Mouse (Mus musculus) cerebellum, postnatal 14 days (tissue): ENCODE data around the gene Gm49395.

Experiments used
- DNase-seq, 2 experiments: peaks; one replicate each; pipeline ENCODE4 v3.0.0; 2021; ENCODE audit warnings: mixed read lengths in 2 of 2

Gene Gm49395

DNA sequence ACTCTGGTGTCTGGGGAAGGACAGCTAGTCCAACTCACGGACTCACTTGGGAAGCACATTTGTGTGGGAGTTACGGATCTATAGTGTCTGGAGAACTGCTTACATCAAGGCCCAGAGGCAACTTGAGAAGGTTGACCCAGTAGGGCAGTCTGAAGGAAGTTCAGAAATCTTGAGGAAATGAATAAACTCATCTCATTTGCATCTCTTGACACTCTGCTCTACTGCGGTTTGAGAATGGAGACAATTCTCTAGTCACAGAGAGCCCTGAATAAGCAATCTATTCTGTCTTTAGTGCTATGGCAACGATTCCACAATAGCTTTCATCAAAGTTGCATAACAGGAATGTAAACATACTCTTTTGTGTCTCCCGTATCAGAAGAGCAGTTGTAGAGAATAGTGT lies 4.8 kb downstream of the Gm49395 start:
- DNase-seq = no peak

DNA sequence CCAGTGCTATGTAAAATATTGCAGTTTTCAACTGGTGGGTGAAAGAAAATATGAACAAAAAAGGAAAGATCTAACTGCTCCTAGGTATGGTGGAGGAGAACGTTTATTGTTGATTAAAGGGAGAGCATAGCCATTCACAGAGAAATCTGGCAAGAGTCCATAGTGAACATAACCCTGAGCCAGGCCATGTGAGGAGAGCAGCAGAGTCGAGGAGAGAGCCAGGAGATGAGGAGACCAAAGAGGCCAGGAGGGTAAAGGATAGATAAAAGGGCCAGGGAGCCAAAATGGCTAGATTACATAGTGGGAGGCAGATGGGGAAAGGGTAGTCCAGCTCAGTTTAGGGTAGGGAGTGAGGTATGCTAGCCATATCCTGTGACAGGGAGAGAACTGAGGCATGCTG lies 5.5 kb downstream of the Gm49395 start:
- DNase-seq = peak in 1 of 2 experiments; percentile 5

DNA sequence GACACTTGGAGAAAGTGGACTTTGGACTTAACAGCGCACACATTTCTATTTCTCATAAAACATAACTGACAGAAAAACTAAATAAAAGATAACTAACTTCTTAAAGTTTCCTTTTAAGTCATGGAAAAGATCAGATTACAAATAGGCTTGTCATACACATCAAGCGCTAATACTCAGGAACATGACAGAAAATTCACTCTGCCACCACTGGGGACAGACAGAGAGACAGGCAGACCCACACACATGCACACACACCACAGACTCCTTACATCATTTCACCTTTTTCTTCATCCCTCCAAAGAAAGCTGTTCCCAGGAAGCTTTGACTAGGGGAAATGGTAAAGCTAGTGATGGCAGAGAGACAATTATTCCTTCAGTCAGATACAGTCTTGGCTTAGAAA lies 6.3 kb downstream of the Gm49395 start:
- no peak for DNase-seq

DNA sequence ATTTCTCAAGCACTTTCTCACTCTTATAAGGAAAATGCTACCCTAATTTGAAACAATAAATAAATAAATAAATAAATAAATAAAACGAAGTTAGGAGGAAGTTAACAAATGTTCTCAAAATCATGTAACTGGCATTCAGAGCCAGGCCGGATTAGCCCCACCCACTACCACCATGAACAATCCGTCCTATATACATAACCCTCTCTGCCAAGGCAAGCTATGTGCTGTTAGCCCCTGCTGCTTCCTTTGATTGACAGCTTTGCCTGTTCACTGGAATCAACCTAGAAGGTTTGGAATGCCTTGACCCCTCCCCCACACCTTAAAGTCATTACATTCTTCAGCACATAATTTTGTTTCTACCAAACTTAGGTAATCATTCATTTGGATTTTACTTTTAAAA lies 10.2 kb downstream of the Gm49395 start:
- DNase-seq = no peak

DNA sequence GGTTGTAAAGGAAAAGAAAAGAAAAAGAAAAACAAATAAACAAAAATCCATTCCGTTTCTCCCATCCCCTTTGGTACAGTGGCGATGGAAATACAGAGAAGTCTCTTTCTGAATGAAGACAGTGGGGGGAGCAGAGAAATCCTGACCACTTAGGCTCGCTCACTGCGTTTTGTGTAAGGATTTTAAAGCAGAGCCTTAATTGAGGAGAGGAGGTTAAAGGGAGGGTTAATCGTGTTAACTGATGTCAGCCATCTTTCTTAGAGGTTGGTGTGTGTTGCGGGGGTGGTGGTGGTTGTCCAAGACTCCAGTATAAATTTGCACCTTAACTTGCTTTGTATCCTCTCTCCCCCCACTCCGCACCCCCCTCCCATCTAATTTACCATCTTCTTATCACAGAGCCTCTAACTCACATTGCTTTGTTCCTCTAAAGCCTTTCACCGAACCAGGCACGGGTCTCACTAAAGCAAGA lies 10.7 kb downstream of the Gm49395 start:
- DNase-seq = no peak

DNA sequence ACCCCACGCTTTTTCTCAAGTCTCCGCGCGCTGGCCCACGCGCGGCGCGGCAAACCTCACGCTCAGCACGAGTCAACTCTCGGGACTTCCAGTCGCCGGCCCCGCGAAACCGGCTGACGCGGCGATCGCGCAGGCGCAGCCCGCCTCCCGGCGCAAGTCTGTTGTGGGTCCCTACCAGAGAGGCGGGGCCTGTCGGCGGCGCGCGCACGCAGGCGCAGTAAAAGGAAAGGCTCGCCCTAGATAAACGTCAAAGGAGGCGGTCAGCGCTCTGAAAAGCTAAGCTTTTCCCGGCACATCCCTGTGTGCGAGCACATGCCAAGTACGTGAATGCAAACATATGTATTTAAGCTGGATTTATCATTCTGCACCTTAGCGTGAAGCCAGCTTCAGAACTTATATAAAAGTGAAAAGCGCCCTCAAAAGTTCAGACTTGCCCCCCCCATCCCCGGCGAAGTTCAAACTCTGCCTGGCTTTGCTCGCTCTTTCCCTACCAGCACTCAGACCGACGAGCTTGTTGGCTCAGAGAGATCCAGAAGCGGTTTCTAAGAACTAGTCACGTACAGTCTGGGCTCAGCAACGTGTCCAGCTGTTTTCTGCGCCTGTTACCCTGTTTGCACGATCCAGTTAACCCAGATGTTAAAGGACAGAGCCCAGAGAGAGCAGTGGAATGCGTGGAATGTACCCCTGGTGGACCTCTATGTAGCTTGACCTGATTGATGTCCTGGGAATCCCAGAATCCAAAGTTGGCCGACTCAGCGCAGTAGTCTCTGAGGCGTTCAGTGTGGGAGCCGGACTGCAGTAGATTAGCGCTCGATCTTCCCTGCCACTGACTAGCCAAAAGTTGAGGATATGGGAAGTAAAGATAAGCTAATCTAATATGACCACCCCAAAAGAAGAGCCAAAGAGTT lies 11.4 kb downstream of the Gm49395 start, which contains the start of gene Pelo:
Pelo (minus strand) TSS at position 118 of the 908 bp plus-strand sequence.
- DNase-seq = peak; percentile 94 to 96

DNA sequence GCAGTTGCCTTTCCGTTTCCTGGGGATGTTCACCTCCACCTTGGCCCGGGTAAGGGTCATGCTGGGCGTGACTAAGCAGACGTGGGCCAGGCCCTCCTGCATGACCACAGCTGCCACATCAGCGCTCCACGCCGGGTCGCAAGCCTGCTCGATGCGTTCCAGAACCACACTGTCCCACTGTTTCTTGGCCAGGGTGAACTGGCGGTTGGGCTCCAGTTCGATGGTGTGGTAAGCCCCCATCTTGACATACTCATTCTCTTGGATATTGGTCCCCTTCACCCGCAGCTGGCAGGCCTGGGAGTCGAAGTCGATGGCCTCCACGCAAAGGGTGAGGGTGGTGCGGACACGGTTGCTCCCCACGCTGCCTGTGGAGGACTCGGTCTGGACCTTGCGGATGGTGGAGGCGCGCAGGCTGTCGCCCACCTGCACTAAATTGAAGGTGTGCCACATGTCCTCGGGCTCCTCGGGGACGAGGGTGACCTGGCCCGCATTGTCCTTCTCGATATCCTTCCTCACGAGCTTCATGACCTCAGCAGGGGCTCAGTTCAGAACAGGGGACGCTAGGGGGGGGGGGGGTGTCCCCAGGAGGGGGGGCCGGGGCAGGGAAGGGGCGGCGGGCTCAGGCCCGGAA lies 12.2 kb downstream of the Gm49395 start:
- DNase-seq = peak; percentile 45 to 52

DNA sequence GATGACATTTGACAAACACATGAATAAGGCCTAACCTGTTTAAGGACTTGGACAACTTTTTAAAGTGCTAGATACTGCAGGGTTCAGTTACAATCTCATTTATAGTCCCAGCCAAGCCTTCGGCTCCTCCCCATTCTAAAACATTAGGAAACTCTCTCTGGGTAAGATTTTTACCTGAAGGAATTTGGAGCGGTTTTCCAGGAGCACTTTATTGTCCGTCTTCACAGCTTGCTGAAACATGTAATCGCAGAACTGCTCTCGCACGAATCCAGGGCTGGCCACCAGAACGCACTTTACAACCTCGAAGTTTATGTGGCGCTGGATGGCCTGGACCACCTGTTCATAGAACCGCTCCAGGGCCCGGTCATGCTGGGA lies 12.7 kb downstream of the Gm49395 start:
- no peak for DNase-seq

DNA sequence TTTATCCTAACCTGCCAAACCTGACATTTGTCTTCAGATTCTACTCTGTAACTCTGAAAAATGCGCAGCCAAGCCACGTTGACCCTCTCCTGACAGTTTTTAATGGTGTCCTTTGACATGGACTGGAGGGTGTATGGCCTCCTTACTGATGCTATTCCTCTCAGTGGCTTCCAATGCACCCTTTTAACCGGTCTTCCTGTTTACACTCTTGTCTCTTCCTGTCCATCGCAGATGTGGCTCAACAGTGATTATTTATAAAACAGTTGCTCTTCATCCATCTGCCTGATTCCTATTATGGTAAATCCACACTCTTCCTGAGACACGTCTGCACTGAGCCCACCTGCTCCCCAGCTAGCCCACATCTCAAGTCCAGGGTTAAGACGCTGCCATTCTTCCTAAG lies 15.7 kb downstream of the Gm49395 start:
- no peak for DNase-seq

DNA sequence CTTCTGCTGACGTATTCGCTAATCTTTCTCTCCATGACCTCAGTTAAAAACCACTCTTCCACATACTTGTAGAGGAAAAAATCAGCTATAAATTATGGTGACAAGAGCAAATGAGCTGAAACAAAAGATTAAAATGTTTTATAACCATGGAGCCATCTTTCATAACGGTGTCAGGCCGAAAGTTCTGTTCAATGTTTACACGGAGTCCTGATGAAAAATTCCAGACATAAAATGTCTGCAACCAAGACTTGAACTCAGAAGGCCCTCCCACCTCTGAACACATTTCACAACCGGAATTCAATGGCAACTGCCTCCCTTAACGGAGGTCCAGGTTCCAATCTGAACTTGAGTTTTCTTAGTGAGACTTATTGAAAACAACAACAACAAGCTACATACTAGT lies 19.4 kb downstream of the Gm49395 start:
- DNase-seq = no peak

DNA sequence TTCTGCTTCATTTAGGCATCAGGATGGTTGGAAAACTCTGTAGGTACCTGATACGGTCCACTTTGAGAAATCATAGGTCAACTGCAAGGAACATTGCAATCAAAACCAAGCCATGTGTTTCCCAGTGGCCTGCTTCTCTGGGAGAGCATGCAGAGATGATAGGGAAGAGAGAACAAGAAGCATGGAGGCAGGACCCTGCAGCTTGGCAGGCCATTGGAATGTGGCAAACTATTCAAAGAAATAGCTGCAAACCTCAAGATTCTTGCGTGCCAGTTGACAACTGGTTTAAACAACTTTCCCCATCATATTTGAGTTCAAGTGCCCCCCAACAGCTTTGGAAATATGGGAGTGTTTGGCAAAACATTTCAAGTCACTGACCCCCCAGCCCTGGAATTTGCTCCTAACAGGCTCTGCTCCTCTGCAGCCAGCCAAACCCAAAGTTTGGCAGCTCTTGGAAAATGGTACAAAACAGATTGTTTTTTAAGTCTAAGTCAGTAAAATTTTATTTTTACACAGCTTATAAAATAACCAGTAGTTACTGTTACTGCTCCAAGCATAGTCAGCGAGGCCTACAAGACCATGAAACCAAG lies 21.6 kb downstream of the Gm49395 start:
- DNase-seq = no peak

DNA sequence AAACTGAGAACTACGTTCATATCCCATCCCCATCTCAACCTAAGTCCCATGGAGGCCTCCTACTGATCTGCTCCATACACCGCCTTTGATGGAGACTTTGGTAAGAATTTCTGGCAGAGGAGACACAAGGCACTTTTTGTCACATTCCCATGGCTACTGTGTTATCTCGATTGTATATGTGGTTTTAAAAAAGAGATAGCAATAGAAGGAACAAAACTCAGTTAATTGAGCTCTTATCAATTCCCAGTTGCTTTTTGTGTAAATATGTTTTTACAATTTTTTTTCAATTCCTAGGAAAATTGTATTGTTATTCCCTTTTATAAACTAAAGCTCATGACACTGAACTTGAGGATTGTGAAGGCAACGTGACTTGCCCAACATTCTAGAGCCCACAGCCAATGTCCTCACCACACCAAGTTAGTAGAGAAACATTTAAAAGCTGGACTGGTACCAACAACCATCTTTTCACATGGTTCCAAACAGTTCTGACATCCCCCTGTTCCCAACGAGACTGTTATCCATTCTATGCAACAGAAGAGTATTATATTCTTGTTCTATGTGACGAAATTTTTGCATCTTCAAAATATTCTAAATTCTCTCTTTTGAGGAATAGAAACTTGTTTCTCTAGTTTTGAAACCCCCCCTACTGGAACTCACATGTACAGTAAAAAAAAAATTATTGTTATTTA lies 22.6 kb downstream of the Gm49395 start:
- no peak for DNase-seq

DNA sequence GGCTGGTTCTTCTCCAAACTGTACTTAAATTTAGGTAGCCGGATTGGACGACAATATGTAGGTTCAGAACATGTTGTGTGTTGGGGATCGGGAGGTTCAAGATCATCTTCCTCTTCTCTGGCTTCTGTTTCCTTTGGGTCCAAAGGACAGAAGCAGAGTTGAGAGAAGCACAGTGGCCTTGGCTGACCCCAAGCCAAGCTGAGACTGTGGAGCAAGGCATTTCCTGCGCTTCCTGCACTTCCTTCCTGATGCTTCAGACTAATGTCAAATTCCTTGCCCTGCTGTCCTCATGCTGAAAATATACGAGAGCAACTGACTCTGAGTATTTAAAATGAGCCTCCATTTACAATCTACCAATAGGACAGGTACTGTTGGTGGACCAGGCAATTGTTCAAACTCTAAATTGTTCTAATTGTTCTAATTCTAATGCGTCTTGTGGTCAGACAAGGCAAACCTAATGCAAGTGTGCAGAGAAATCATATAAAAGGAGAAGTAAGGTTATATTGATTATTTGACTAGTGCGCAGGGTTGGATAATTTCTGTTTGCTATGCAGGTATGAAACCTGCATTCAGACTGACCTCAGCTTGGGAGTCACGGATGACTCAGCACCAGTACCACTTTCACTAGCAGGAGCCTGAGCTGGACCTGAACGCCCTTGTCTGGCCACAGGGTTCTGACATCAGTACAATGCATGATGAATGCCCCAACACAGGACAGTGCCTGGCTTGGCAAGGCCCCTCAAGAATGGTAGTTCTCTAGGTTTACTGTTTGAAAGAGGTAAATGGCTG lies 24.2 kb downstream of the Gm49395 start:
- no peak for DNase-seq

DNA sequence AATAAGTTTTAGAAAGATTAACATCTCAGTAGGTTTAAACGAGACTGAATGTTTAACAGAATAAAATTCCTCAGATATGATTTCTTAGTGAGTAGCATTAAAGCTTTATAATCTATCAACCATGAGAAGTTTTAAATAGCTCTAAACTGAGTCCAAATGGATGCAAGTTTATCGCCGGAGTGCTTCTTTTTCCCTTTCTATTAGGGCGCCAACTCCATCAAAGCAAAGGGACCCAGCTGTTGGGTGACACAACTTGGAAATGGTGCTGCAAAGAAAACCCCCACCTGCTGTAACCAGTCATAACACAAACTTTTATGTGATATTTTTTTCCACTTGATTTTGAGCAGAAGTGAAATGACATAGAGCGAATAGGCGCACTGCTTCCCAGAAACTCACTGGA lies 29.3 kb downstream of the Gm49395 start:
- no peak for DNase-seq

DNA sequence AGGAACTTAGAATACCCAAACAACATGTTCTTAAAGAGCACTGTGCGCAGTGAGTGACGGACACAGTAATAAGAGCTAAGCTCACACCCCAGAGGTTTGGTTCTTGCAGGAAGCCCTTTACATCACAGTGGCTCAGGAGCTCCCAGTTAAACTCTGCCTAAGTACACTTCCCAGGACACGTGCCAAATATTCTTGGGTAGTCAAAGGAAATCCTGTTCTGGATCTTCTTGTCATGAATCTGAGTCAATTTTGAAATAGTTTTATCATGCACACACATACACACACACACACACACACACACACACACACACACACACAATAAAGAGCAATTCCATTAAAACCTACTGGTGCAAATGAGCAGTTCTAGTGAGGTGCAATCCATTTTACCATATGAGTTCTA lies 30.3 kb downstream of the Gm49395 start:
- no peak for DNase-seq

DNA sequence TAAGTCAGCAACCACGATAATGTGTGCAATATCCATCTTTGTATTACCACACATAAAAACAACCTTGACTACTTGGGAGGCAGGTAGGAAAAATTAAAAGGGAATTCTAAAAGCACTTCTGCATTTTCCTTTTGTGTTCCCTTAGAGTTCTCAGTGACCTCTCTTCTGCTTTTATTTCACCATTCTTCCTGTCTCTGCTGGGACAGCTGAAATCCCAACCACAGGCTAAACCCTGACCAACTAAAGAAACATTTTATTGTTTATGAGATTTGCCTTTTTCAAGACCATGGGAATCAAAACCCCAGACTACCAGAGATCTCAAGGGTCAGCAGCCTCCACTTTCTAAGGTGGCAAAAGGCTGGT lies 33.8 kb downstream of the Gm49395 start:
- DNase-seq = no peak

DNA sequence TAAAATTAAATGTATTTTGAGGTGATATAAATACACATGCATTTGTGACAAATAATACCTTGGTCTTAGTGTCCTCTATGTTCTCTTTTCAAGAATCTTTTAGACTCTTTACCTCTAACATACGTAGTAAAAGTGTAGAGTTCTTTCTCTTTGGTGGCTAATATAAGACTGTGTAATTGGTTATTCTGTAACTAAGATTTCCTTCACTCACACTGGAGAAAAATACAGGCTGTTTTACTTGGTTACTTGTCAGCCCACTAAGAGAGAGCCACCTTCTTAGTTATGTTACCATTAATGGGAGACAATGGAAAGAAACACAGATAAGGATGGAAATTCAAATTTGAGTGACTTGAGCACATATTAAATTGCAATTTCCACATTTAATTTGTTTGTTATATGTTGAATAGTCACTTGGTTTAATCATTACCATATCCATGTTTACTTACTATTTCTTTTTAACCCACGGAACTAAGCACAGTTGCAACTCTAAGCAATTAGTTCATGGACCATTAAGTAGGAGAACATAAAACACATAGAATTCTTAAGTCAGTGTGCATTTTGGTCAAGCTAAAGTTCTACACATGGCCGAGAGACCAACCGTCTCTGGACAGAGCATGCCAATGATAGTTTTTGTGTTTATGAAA lies 34.3 kb downstream of the Gm49395 start:
- DNase-seq = no peak

DNA sequence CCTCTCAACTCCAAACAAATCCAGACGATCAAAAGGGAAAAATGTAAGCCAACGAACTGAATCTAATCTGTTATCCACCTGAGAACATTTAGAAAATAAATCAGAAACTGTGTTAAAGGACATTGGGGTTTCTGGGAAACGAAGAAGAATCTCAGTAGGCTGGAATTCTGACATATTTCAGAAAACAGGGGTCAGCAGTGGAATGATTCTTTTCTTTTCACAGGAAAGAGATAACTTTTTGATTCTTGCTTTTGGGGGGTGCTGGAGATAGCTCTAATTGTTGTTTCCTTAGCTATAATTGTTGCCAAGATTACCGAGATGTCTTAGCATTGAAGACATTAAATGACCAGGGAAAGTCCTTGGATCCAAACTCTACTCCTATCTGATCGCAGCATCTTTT lies 44.2 kb downstream of the Gm49395 start:
- DNase-seq = no peak

DNA sequence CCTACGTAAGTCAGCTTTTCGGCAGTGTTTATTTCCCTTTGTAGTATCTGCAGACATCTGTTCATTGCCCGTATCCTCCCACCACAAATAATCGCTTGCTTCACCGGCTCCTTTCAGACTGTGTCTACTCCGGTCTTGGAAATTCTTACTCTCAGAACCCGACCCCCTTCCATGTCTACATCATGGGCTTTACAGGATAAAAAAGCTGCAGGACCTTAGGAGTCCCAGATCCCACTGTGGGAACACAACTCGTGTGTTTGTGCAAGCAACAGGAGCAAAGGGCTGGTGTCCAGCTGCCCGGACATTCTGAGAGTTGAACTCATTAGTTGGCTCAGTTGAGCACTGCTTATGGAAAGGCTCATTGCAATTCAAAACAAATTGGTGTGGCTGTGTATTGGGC lies 46.9 kb downstream of the Gm49395 start:
- DNase-seq = no peak

DNA sequence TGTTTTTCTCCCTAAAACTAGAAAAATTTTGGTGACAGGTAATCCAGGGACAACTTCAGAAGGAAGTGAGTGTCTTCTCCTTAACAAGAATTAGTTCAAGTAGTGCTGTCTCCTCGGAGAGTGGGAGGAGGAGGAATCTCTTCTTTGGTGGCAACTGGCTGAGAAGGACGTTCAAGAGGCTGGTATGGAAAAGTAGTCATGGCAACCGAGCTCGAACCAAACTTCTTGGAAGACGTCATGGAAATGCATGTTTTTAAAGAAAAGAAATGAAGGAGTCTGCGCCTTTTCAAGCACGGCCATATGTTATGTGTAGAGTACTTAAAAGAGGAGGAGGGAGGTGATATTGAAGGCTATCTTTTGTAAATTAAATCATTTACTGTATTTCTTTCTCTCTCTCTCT lies 49.2 kb downstream of the Gm49395 start:
- no peak for DNase-seq

DNA sequence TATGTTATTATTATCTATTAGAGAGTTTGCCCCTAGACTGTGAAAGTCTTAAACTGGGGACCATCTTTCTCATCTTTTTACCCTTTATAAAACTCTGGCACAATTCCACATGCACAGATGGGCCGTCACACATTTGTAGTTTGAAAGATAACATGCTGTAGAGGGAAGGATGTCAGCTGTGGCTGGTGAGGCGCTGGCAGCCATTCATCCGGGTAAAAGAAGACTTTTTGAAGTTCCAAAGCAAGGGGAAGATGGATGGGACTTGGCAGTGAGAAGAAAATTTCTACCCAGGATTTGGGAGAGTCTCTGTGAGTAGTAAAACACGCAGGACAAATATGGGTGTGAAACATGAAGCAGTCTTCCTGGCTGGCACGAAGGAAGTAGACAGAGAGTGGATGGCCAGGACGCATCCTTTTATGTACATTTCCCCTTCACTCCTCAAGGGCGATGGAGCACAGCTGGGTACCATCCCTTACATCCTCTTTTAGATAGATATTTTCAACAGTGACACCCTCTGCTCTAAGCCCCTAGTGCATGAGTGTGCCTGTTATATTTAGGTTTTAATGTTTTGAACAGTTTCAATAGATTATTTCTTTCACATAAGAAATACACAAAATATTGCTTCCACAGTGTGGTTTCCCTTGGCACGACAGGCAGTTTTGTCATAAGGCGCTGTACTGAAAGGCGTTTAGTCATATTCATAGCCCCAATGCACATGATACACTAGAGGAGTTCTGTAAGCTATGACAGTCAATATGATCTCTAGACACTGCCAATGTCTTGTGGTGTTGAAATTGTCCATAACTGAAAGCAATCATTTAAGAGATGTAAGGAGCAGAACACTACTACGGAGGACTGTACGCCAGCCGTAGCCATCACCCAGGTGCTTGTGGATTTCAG lies 50.8 kb downstream of the Gm49395 start:
- DNase-seq = peak; percentile 30 to 37
